Mouse (Mus musculus) kidney, adult 11 months (tissue): ENCODE measurements at regions not wholly inside any gene's neighbourhood (a gene's known extent, or its start where the extent isn't known, plus 50 kb on each side); places are given as distances from the start of the nearest gene placed in this dataset.
A peak's percentile ranks its signal among the peaks of the same experiment; 100 is the strongest.

Source experiments
- DNase-seq: peaks from one replicate; pipeline ENCODE4 v3.0.0; 2022

GRCm38 (mm10) chr1:115033894-115034293 lies 650.7 kb upstream of the Cntnap5a start:
- DNase-seq, result no peak

- peak; percentile 18 for DNase-seq
These were observed 642.9 kb upstream of the Cntnap5a start for GRCm38 (mm10) chr1:115041701-115042100.

GRCm38 (mm10) chr1:115058440-115058839 lies 626.1 kb upstream of the Cntnap5a start:
- DNase-seq, result no peak
